Mouse (Mus musculus) forebrain, embryonic 15.5 days (tissue): ENCODE measurements around the gene Gm10447. TPM values are rescaled to one million over a fixed set of nuclear protein-coding genes. Genes with fewer than 3 reads are reported as not detected.

Experiments
- ATAC-seq: fragments of 200-750 bp; cut with Nextera tagmentation; replicated peaks from 2 replicates; pipeline ENCODE4 v1.8.0; 2017; ENCODE audit warnings: mild to moderate bottlenecking, moderate TSS enrichment, moderate library complexity
- H3K27ac ChIP-seq: fragments of 300-500 bp; sonication (generic); replicated peaks from 2 replicates; pipeline ENCODE4 v1.5.1; 2015; ENCODE audit warnings: mild to moderate bottlenecking, inconsistent platforms
- H3K27me3 ChIP-seq: fragments of 300-500 bp; sonication (generic); 2 replicates; pipeline ENCODE4 v1.6.1; 2015; ENCODE audit warnings: inconsistent platforms
- H3K36me3 ChIP-seq: fragments of 300-500 bp; sonication (generic); 2 replicates; pipeline ENCODE4 v1.6.1; 2015; ENCODE audit warnings: mild to moderate bottlenecking, inconsistent platforms
- H3K4me1 ChIP-seq: fragments of 300-500 bp; sonication (generic); 2 replicates; pipeline ENCODE4 v1.6.1; 2015; ENCODE audit warnings: inconsistent platforms
- H3K4me2 ChIP-seq: fragments of 300-500 bp; sonication (generic); replicated peaks from 2 replicates; pipeline ENCODE4 v1.6.1; 2015; ENCODE audit warnings: mild to moderate bottlenecking, inconsistent platforms
- H3K4me3 ChIP-seq: fragments of 300-500 bp; sonication (generic); 2 replicates; pipeline ENCODE4 v1.5.1; 2015; ENCODE audit warnings: mild to moderate bottlenecking, inconsistent platforms
- H3K9ac ChIP-seq: fragments of 300-500 bp; sonication (generic); replicated peaks from 2 replicates; pipeline ENCODE4 v1.6.1; 2015; ENCODE audit warnings: mild to moderate bottlenecking, inconsistent platforms
- H3K9me3 ChIP-seq: fragments of 300-500 bp; sonication (generic); 2 replicates; pipeline ENCODE4 v1.6.1; 2016; ENCODE audit warnings: inconsistent platforms
- WGBS: fragments of 180-500 bp; shearing (Covaris S2); methylation state at CpG from one replicate; pipeline ENCODE4 v1.1.7; 2015; ENCODE audit warnings: mixed read lengths; 5-methylcytosine and 5-hydroxymethylcytosine counted together
- polyA plus RNA-seq: library from polyadenylated mRNA; unstranded; fragments of >200 nt; fragmentation: Nextera tagmentation; extraction: Ambion mirVana; gene quantifications from 2 replicates; pipeline ENCODE4 v1.2.1, GENCODE M21; 2015

Gm10447 gene
- polyA plus RNA-seq, 1 experiment from 2014 or later: not detected

GRCm38 (mm10) chr11:53475620-53476019, 18.7 kb upstream of the Gm10447 start:
- Histone ChIP-seq H3K27ac (peak overlapping the region; percentile 87), H3K27me3 (peaks cover 42% of the 10 kb centered on the region), H3K4me3 (peak overlapping the region; percentile 19), H3K9ac (peak overlapping the region; percentile 25; the same call in 1 of the 2 replicates), H3K4me2 (peak overlapping the region; percentile 40), H3K9me3 (no peaks in the 10 kb centered on the region), H3K36me3 (no peaks in the 10 kb centered on the region), H3K4me1 (peaks cover 42% of the 10 kb centered on the region)
- ATAC-seq: 0 out of 2 replicates have a peak, but pooled peaks have one; percentile 24
- WGBS: 15% methylated on average over 8 of the region's 8 CpGs

- Histone ChIP-seq H3K9me3 (no peaks in the 10 kb centered on the region), H3K4me2 (no peak overlapping the region), H3K36me3 (no peaks in the 10 kb centered on the region), H3K9ac (no peak overlapping the region), H3K27ac (no peak overlapping the region), H3K4me3 (no peak overlapping the region), H3K27me3 (peaks cover 14% of the 10 kb centered on the region; the same call in 1 of the 2 replicates), H3K4me1 (peaks cover 35% of the 10 kb centered on the region)
- no peak for ATAC-seq
- WGBS: 78% methylated on average over 3 of the region's 3 CpGs
Observed at GRCm38 (mm10) chr11:53472709-53473108, 15.8 kb upstream of the Gm10447 start.

DNA sequence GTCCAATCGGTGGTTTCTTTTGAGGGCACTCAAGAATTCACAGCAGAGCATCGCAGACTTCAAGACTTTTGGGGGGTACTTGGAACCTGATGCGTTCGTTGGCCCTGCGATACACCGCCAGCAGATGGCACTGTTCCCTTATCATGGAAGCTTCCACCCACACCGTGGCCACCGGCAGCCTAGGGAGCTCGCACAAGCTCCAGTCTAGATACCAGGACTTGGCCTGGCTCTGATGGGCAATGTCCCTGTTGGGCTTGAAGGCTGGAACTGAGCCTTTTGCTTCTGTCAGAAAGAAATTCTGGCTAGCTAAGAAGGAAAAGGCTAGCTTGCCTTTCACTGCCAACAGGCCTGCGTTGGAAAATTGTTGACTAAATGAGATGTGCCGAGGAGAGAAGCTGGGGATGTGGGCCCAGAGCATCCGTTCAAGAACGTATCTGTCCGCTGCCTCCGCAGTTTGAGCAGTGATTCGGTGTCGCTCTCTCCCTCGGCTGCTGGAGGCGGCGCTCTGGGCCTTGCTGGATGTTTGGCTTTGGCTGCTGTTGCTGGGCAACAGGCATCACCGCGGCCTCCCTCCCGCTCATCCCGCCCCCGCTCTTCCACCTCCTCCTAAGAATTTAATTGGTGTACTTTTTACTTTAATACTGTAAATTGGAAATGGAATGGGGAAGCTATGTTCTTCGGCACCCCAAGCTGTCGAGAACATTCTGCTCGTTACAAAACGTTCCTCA, 13.2 kb upstream of the Gm10447 start, which contains the start of gene Gm9837:
Gm9837 (minus strand) TSS at position 512 of the 728 bp plus-strand sequence.
- Histone ChIP-seq H3K9me3 (no peaks in the 10 kb centered on the region), H3K4me1 (peaks cover 30% of the 10 kb centered on the region), H3K4me2 (peak within 1 kb of the TSS; percentile 43), H3K36me3 (no peaks in the 10 kb centered on the region), H3K9ac (peak within 1 kb of the TSS; percentile 21; the same call in 1 of the 2 replicates), H3K27ac (peak within 1 kb of the TSS; percentile 63), H3K27me3 (peaks cover 18% of the 10 kb centered on the region; the same call in 1 of the 2 replicates), H3K4me3 (peak within 1 kb of the TSS; percentile 23)
- peak; percentile 89 for ATAC-seq
- WGBS: under 1% methylated on average over 29 of the region's 29 CpGs

- Histone ChIP-seq H3K36me3 (no peaks in the 10 kb centered on the region), H3K27ac (no peak overlapping the region), H3K27me3 (peaks cover 20% of the 10 kb centered on the region), H3K4me1 (peaks cover 23% of the 10 kb centered on the region), H3K4me3 (peak overlapping the region; percentile 23), H3K9ac (no peak overlapping the region), H3K9me3 (no peaks in the 10 kb centered on the region), H3K4me2 (peak overlapping the region; percentile 43)
- WGBS: 23% methylated on average over 16 of the region's 16 CpGs
- ATAC-seq: no peak
Observed at GRCm38 (mm10) chr11:53469294-53469967, 12.5 kb upstream of the Gm10447 start.

- Histone ChIP-seq H3K9ac (peak overlapping the region; percentile 35), H3K4me3 (peak overlapping the region; percentile 37), H3K4me1 (peaks cover 32% of the 10 kb centered on the region), H3K4me2 (peak overlapping the region; percentile 47), H3K27me3 (peaks cover 49% of the 10 kb centered on the region), H3K36me3 (no peaks in the 10 kb centered on the region), H3K27ac (no peak overlapping the region), H3K9me3 (no peaks in the 10 kb centered on the region)
- WGBS: 7% methylated on average over 40 of the region's 40 CpGs
- ATAC-seq: peak; percentile 39
Observed at GRCm38 (mm10) chr11:53466231-53466971, 9.5 kb upstream of the Gm10447 start.

- Histone ChIP-seq H3K4me2 (peak overlapping the region; percentile 84), H3K4me3 (peak overlapping the region; percentile 41), H3K9ac (no peak overlapping the region; the same call in 1 of the 2 replicates), H3K36me3 (no peaks in the 10 kb centered on the region), H3K27me3 (peaks cover 52% of the 10 kb centered on the region), H3K9me3 (no peaks in the 10 kb centered on the region), H3K27ac (no peak overlapping the region), H3K4me1 (peaks cover 17% of the 10 kb centered on the region)
- WGBS: 6% methylated on average over 55 of the region's 55 CpGs
- no peak for ATAC-seq
Observed at GRCm38 (mm10) chr11:53463551-53464424, 6.9 kb upstream of the Gm10447 start.

DNA sequence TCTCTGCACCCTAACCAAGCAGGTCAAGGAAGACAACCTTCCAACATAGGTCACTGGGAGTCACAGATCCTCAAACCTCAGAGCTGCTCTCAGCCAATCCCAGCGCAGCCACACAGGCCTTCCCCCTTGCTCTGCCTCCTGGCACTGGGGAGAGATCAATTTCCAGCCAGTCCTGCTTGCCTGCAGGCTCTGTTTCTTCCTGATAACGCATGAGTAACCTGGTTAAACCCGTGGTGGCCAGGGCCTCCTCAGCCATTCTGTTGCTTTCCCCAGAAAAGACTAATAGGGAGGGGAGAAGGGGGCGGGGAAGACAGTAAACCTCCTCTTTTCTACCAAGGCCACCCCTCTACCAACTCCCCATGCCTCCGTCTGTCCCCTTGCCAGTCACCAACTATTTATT, 4.8 kb upstream of the Gm10447 start:
- Histone ChIP-seq H3K9me3 (no peaks in the 10 kb centered on the region), H3K4me2 (no peak overlapping the region), H3K27ac (no peak overlapping the region), H3K4me3 (no peak overlapping the region), H3K4me1 (peaks cover 24% of the 10 kb centered on the region), H3K9ac (no peak overlapping the region), H3K36me3 (no peaks in the 10 kb centered on the region), H3K27me3 (peaks cover 63% of the 10 kb centered on the region)
- ATAC-seq: no peak
- 18% methylated on average over 5 of the region's 5 CpGs for WGBS

DNA sequence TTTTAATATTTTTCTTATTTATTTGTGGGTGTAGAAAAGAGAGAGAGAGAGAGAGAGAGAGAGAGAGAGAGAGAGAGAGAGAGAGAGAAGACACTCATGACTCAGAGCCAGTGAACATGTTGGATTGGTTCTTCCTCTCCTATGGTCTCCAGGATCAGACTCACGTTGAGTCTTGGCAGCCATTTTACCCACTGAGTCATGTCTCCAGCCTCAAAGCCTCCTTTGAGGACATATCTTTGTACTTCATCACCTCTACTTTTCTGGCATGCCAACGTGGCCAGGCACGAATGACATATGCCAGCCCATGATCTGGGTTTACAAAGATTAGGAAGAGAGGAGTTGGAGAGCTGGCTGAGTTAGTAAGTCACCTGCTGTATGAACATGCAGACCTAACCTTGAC, 3.3 kb upstream of the Gm10447 start:
- H3K9ac ChIP-seq: no peak overlapping the region
- H3K9me3 ChIP-seq: no peaks in the 10 kb centered on the region
- H3K27me3 ChIP-seq: peaks cover 63% of the 10 kb centered on the region
- no peak for ATAC-seq
- no peak overlapping the region for H3K4me3 ChIP-seq
- no peak overlapping the region for H3K27ac ChIP-seq
- H3K36me3 ChIP-seq: no peaks in the 10 kb centered on the region
- peaks cover 22% of the 10 kb centered on the region for H3K4me1 ChIP-seq
- no peak overlapping the region for H3K4me2 ChIP-seq
- 91% methylated on average over 3 of the region's 3 CpGs for WGBS

GRCm38 (mm10) chr11:53458996-53459395, 2.1 kb upstream of the Gm10447 start:
- Histone ChIP-seq H3K9me3 (no peaks in the 10 kb centered on the region), H3K36me3 (no peaks in the 10 kb centered on the region), H3K4me2 (no peak overlapping the region), H3K4me1 (peaks cover 21% of the 10 kb centered on the region), H3K4me3 (no peak overlapping the region), H3K9ac (no peak overlapping the region), H3K27ac (no peak overlapping the region), H3K27me3 (peaks cover 55% of the 10 kb centered on the region)
- ATAC-seq: no peak
- 61% methylated on average over 3 of the region's 3 CpGs for WGBS

GRCm38 (mm10) chr11:53457372-53457954, 553 bp upstream of the Gm10447 start:
- no peaks in the 10 kb centered on the region for H3K36me3 ChIP-seq
- H3K4me2 ChIP-seq: peak overlapping the region; percentile 69
- no peak overlapping the region for H3K27ac ChIP-seq
- ATAC-seq: peak; percentile 19; the same call in 1 of the 2 replicates
- H3K9me3 ChIP-seq: no peaks in the 10 kb centered on the region
- peaks cover 40% of the 10 kb centered on the region for H3K27me3 ChIP-seq
- peak overlapping the region; percentile 39 for H3K9ac ChIP-seq
- H3K4me3 ChIP-seq: peak overlapping the region; percentile 43
- WGBS: 4% methylated on average over 29 of the region's 29 CpGs
- H3K4me1 ChIP-seq: peaks cover 12% of the 10 kb centered on the region

GRCm38 (mm10) chr11:53453031-53453430, 3.9 kb downstream of the Gm10447 start:
- Histone ChIP-seq H3K4me1 (peaks cover 12% of the 10 kb centered on the region), H3K36me3 (no peaks in the 10 kb centered on the region), H3K9ac (no peak overlapping the region), H3K9me3 (no peaks in the 10 kb centered on the region), H3K27me3 (peaks cover 21% of the 10 kb centered on the region), H3K27ac (no peak overlapping the region), H3K4me2 (no peak overlapping the region), H3K4me3 (no peak overlapping the region)
- 90% methylated on average over 5 of the region's 5 CpGs for WGBS
- ATAC-seq: no peak
